Mouse (Mus musculus) myocyte (in vitro differentiated cells): ENCODE results near the gene Vrk3.

ENCODE experiments used
- MAX ChIP-seq: IDR thresholded peaks from one replicate; pipeline ENCODE4 v1.6.1; 2011; ENCODE audit warnings: low read depth, mild to moderate bottlenecking, control low read depth
- POLR2A ChIP-seq: IDR thresholded peaks from one replicate; pipeline ENCODE4 v1.6.1; 2011; ENCODE audit warnings: low read depth, mild to moderate bottlenecking, control low read depth, moderate library complexity; ENCODE audit not compliant: insufficient read length
- SRF ChIP-seq: IDR thresholded peaks from one replicate; pipeline ENCODE4 v1.6.1; 2011; ENCODE audit warnings: low read depth; ENCODE audit not compliant: control insufficient read depth, insufficient read length
- TCF12 ChIP-seq: IDR thresholded peaks from one replicate; pipeline ENCODE4 v1.6.1; 2011; ENCODE audit warnings: mild to moderate bottlenecking, control low read depth; ENCODE audit not compliant: poor library complexity, insufficient read depth, severe bottlenecking
- USF1 ChIP-seq: IDR thresholded peaks from one replicate; pipeline ENCODE4 v1.6.1; 2011; ENCODE audit warnings: low read depth, mild to moderate bottlenecking, control low read depth, moderate library complexity

GRCm38 (mm10) chr7:44748101-44749044 is at the start of gene Vrk3:
- peak; percentile 62 for TF ChIP-seq SRF
- TF ChIP-seq MAX: no peak
- no peak for TF ChIP-seq TCF12
- TF ChIP-seq POLR2A: peak; percentile 27
- no peak for TF ChIP-seq USF1
